Mouse (Mus musculus) MEL (cell line): ENCODE data around the gene Magi2.

Experiments used
- ELF1 ChIP-seq: IDR thresholded peaks from 2 replicates; pipeline ENCODE4 v1.6.1; 2014; ENCODE audit warnings: low read depth, mild to moderate bottlenecking, inconsistent platforms, low read length, improper control_type of control experiment, moderate library complexity
- MAX ChIP-seq: IDR thresholded peaks from 2 replicates; pipeline ENCODE4 v1.6.1; 2011; ENCODE audit warnings: low read length, improper control_type of control experiment
- MEF2A ChIP-seq: IDR thresholded peaks from 2 replicates; pipeline ENCODE4 v1.6.1; 2014; ENCODE audit warnings: low read depth, mild to moderate bottlenecking, inconsistent platforms, low read length, improper control_type of control experiment; ENCODE audit not compliant: poor library complexity, insufficient replicate concordance, severe bottlenecking; ENCODE audit errors: extremely low read depth

DNA sequence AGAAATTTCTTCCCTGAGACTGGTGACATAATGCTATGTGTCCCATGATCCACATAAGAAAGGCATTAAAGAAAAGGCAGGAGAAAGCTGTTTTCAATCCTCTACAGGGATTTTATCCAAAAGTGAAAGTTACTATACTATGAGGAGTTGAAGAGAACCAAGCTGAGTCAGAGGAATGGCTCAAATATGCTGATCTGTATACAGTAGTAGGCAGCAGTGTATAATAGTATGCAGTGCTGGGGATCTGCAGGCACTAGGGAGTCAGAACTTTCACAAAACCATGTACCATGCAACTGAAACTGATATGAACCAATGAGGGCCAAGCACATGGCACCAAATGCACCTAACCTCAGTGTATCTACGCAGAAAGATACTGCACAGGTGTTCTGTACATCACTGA is 855.5 kb downstream of the Magi2 start:
- TF ChIP-seq ELF1 (no peak), MAX (no peak), MEF2A (no peak)
